27 mouse cellular contexts compared by ENCODE assay signal in genomic region chr2:36197021-36197420, GRCm38 (mm10). TPM values are rescaled to one million over a fixed set of nuclear protein-coding genes. Genes with fewer than 3 reads are reported as not detected.
A peak's percentile ranks its signal among the peaks of the same experiment; 100 is the strongest.
DNase-seq lines count a peak whose midpoint lies in the region; ATAC-seq lines count a peak whose summit lies in the region.
"Had no signal": no experiment of that assay in that cellular context is flagged by ENCODE, and none has a peak within 500 bp of the region (broad histone marks: within the 10 kb centered on the region; RNA-seq: fewer than 3 reads in every experiment).

No protein-coding gene starts in this region.

- peak overlapping the region; percentile 80; the same call in 1 of the 2 replicates for H3K27ac ChIP-seq in heart, embryonic 10.5 days
- H3K27ac ChIP-seq in heart, embryonic 12.5 days (ENCODE audit: poor library complexity, severe bottlenecking): no peak overlapping the region
- no peak overlapping the region for H3K27ac ChIP-seq in midbrain, embryonic 11.5 days (ENCODE audit: low read depth, low read length)
- H3K27ac ChIP-seq in midbrain, embryonic 15.5 days: no peak overlapping the region
- H3K27ac ChIP-seq in liver, embryonic 15.5 days (replicated peaks): peak overlapping the region; percentile 97
- H3K27ac ChIP-seq: embryonic facial prominence, embryonic 12.5 days; embryonic facial prominence, embryonic 15.5 days; forebrain, embryonic 10.5 days; forebrain, embryonic 13.5 days; gastrocnemius, adult 2 months; heart, adult 2 months; hindbrain, embryonic 14.5 days had no signal

- H3K4me1 ChIP-seq in heart, embryonic 10.5 days: peaks cover 34% of the 10 kb centered on the region
- peaks cover 35% of the 10 kb centered on the region for H3K4me1 ChIP-seq in heart, embryonic 12.5 days (replicated peaks)
- peaks cover 12% of the 10 kb centered on the region for H3K4me1 ChIP-seq in midbrain, embryonic 11.5 days (ENCODE audit: control insufficient read depth, insufficient read depth, low read length)
- peaks cover 15% of the 10 kb centered on the region for H3K4me1 ChIP-seq in midbrain, embryonic 15.5 days
- H3K4me1 ChIP-seq in liver, embryonic 15.5 days (replicated peaks): peaks cover 67% of the 10 kb centered on the region

- no peak for DNase-seq in heart, embryonic 10.5 days (ENCODE audit: low spot score)
- DNase-seq in midbrain, embryonic 11.5 days (ENCODE audit: low spot score, missing footprints): peak; percentile 82
- no peak for DNase-seq in gastrocnemius, postnatal 4 days (ENCODE audit: low spot score in 2 of 2)
- DNase-seq: adrenal gland, adult 2 months; adrenal gland, postnatal 14 days; cerebellum, adult 11 months; cerebellum, adult 2 months; cerebellum, adult 9-11 months; cerebellum, postnatal 25 days; forebrain, postnatal 0 days; gastrocnemius, adult 2 months; gastrocnemius, postnatal 14 days; heart, adult 2 months; heart, postnatal 14 days; heart, postnatal 4 days had no signal

- no peak overlapping the region for H3K4me2 ChIP-seq in heart, embryonic 12.5 days
- no peak overlapping the region for H3K4me2 ChIP-seq in midbrain, embryonic 11.5 days
- H3K4me2 ChIP-seq in midbrain, embryonic 15.5 days: no peak overlapping the region
- peak overlapping the region; percentile 73 for H3K4me2 ChIP-seq in liver, embryonic 15.5 days
- H3K4me2 ChIP-seq: embryonic facial prominence, embryonic 12.5 days; embryonic facial prominence, embryonic 15.5 days; forebrain, embryonic 13.5 days; heart, embryonic 15.5 days; hindbrain, embryonic 14.5 days had no signal

- no peaks in the 10 kb centered on the region for H3K36me3 ChIP-seq in heart, embryonic 10.5 days
- H3K36me3 ChIP-seq in heart, embryonic 12.5 days: peaks cover 4% of the 10 kb centered on the region; the same call in 1 of the 2 replicates
- H3K36me3 ChIP-seq in midbrain, embryonic 11.5 days (ENCODE audit: control insufficient read depth, insufficient read depth, low read length): no peaks in the 10 kb centered on the region
- no peaks in the 10 kb centered on the region for H3K36me3 ChIP-seq in midbrain, embryonic 15.5 days (replicated peaks)
- H3K36me3 ChIP-seq in liver, embryonic 15.5 days (replicated peaks): no peaks in the 10 kb centered on the region
- H3K36me3 ChIP-seq: embryonic facial prominence, embryonic 12.5 days; embryonic facial prominence, embryonic 15.5 days; forebrain, embryonic 10.5 days; heart, embryonic 15.5 days had no signal

- H3K27me3 ChIP-seq in heart, embryonic 10.5 days (ENCODE audit: insufficient read depth, poor library complexity, severe bottlenecking): peaks cover 28% of the 10 kb centered on the region
- peaks cover 25% of the 10 kb centered on the region for H3K27me3 ChIP-seq in heart, embryonic 12.5 days (replicated peaks)
- peaks cover 18% of the 10 kb centered on the region for H3K27me3 ChIP-seq in midbrain, embryonic 11.5 days (ENCODE audit: control insufficient read depth, insufficient read depth, low read length)
- peaks cover 20% of the 10 kb centered on the region; the same call in 1 of the 2 replicates for H3K27me3 ChIP-seq in midbrain, embryonic 15.5 days (replicated peaks)
- peaks cover 25% of the 10 kb centered on the region for H3K27me3 ChIP-seq in liver, embryonic 15.5 days

- no peak overlapping the region for H3K4me3 ChIP-seq in heart, embryonic 10.5 days
- H3K4me3 ChIP-seq in heart, embryonic 12.5 days: no peak overlapping the region
- H3K4me3 ChIP-seq in midbrain, embryonic 11.5 days (ENCODE audit: low read depth, low read length): no peak overlapping the region
- H3K4me3 ChIP-seq in midbrain, embryonic 15.5 days: no peak overlapping the region
- H3K4me3 ChIP-seq in liver, embryonic 15.5 days (replicated peaks): no peak overlapping the region
- H3K4me3 ChIP-seq: embryonic facial prominence, embryonic 12.5 days; embryonic facial prominence, embryonic 15.5 days; forebrain, embryonic 10.5 days; forebrain, embryonic 13.5 days; gastrocnemius, adult 2 months; heart, adult 2 months; heart, embryonic 15.5 days had no signal

- no peak overlapping the region for H3K9ac ChIP-seq in heart, embryonic 12.5 days
- no peak overlapping the region for H3K9ac ChIP-seq in midbrain, embryonic 11.5 days (ENCODE audit: low read length)
- no peak overlapping the region for H3K9ac ChIP-seq in midbrain, embryonic 15.5 days
- peak overlapping the region; percentile 16; the same call in 1 of the 2 replicates for H3K9ac ChIP-seq in liver, embryonic 15.5 days
- H3K9ac ChIP-seq: embryonic facial prominence, embryonic 12.5 days; embryonic facial prominence, embryonic 15.5 days; forebrain, embryonic 13.5 days; forebrain, postnatal 0 days; heart, embryonic 15.5 days; hindbrain, embryonic 14.5 days had no signal

- no peaks in the 10 kb centered on the region for H3K9me3 ChIP-seq in heart, embryonic 10.5 days
- H3K9me3 ChIP-seq in heart, embryonic 12.5 days (replicated peaks): no peaks in the 10 kb centered on the region
- H3K9me3 ChIP-seq in midbrain, embryonic 11.5 days (ENCODE audit: control insufficient read depth, low read length): no peaks in the 10 kb centered on the region
- H3K9me3 ChIP-seq in midbrain, embryonic 15.5 days: no peaks in the 10 kb centered on the region
- no peaks in the 10 kb centered on the region for H3K9me3 ChIP-seq in liver, embryonic 15.5 days (replicated peaks)
- H3K9me3 ChIP-seq: embryonic facial prominence, embryonic 12.5 days; embryonic facial prominence, embryonic 15.5 days; forebrain, embryonic 10.5 days; forebrain, embryonic 13.5 days; heart, embryonic 15.5 days had no signal

- no peak for ATAC-seq in heart, embryonic 12.5 days (ENCODE audit: insufficient number of reproducible peaks, low FRiP score)
- ATAC-seq in midbrain, embryonic 11.5 days (ENCODE audit: low FRiP score): no peak
- no peak for ATAC-seq in midbrain, embryonic 15.5 days (replicated peaks)
- no peak for ATAC-seq in liver, embryonic 15.5 days (ENCODE audit: insufficient read depth)
- ATAC-seq: CD4-positive, CD25-positive, alpha-beta regulatory T cell, adult 4 months; forebrain, embryonic 13.5 days; forebrain, postnatal 0 days; hindbrain, postnatal 0 days; inflammation-experienced regulatory T-cells, adult 6 months had no signal

- 35% methylated on average over 3 of the region's 3 CpGs for WGBS in heart, embryonic 10.5 days
- 41% methylated on average over 3 of the region's 3 CpGs for WGBS in heart, embryonic 12.5 days
- WGBS in midbrain, embryonic 11.5 days: 37% methylated on average over 3 of the region's 3 CpGs
- 44% methylated on average over 3 of the region's 3 CpGs for WGBS in midbrain, embryonic 15.5 days
- WGBS in liver, embryonic 15.5 days (ENCODE audit: insufficient replicate concordance): 63% methylated on average over 3 of the region's 3 CpGs

RNA-seq across cellular contexts. Expression of gene Ptgs1, which starts 33.2 kb away (rescaled TPM):
- polyA plus RNA-seq in heart, embryonic 10.5 days (2016; fragmentation: Nextera tagmentation; extraction: Ambion mirVana): 12.2 and 16.4 TPM in 2 replicates
- polyA plus RNA-seq in heart, embryonic 12.5 days (2016; fragmentation: Nextera tagmentation; extraction: Ambion mirVana): 25.5 and 27.2 TPM in 2 replicates
- 3.0 and 4.2 TPM in 2 replicates for polyA plus RNA-seq in midbrain, embryonic 11.5 days (2014; fragmentation: Nextera tagmentation; extraction: Ambion mirVana)
- polyA plus RNA-seq in midbrain, embryonic 15.5 days (2015; fragmentation: Nextera tagmentation; extraction: Ambion mirVana): 4.1 and 4.9 TPM in 2 replicates
- polyA plus RNA-seq in liver, embryonic 15.5 days (2015; fragmentation: Nextera tagmentation; extraction: Ambion mirVana): 20.9 and 22.8 TPM in 2 replicates
- 1 to 10 TPM; 5.7 to 6.7 TPM for total RNA-seq in gastrocnemius, postnatal 4 days (2021)

Comparison
In these comparisons a context has a peak if more than half of its experiments do, and no peak if none do; other contexts are left out.
1. H3K27ac ChIP-seq: peak in heart, embryonic 10.5 days (single experiment) and liver, embryonic 15.5 days (single experiment); none in heart, embryonic 12.5 days (single experiment), midbrain, embryonic 11.5 days (single experiment) and midbrain, embryonic 15.5 days (single experiment).